Mouse (Mus musculus) brain, embryonic 14.5 days (tissue): ENCODE data around the gene 2310034G01Rik.

ENCODE experiments used
- CTCF ChIP-seq: fragments of 200-500 bp; IDR thresholded peaks from 2 replicates; pipeline ENCODE4 v1.5.1; 2012; ENCODE audit warnings: inconsistent platforms, mild to moderate bottlenecking, moderate library complexity, borderline replicate concordance; ENCODE audit not compliant: insufficient read depth, insufficient read length; ENCODE audit errors: extremely low read depth
- POLR2A ChIP-seq: fragments of 200-500 bp; IDR thresholded peaks from 2 replicates; pipeline ENCODE4 v1.6.1; 2012; ENCODE audit warnings: mild to moderate bottlenecking, inconsistent platforms, borderline replicate concordance; ENCODE audit not compliant: poor library complexity, insufficient read depth, insufficient read length, severe bottlenecking; ENCODE audit errors: extremely low read depth

- TF ChIP-seq POLR2A = peak; percentile 76; the same call in 1 of the 2 replicates
- TF ChIP-seq CTCF = no peak
Observed at GRCm38 (mm10) chr19:46395109-46396009, 45.3 kb upstream of the 2310034G01Rik start, which contains the start of gene Actr1a.
